Mouse (Mus musculus): Measurements from ENCODE around the gene Tspan14. TPM values are rescaled to one million over a fixed set of nuclear protein-coding genes. Genes with fewer than 3 reads are reported as not detected.

Tspan14 gene
- total RNA-seq, 1 experiment: 26.5 TPM

DNA sequence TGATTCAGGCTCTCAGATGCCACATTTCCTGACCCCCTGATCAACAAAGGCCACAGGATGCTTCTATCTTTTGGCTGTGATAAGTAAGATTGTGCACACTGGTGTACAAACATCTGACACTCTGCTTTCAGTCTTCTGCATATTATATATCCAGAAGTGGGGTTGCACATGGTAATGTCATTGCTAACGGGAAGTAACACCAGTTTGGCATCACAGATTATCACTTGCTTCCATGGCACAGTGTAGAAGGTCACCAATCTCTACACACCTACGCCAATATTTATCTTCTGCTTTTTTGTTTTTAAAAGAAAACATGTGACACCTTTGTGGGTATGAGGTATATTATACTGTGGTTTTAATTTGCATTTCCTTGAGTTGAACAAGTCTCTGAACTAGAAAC, 36.7 kb downstream of the Tspan14 start:
- peaks cover 0 to 3% of the 10 kb centered on the region in 2 experiments; a peak in 1 of 4 replicates for H3K4me1 ChIP-seq (ENCODE audit: control insufficient read depth in 2 of 2, insufficient read depth in 2 of 2, low read length in 2 of 2, poor library complexity in 1 of 2)
- no peak overlapping the region for H3K27ac ChIP-seq (ENCODE audit: insufficient read depth, low read depth, low read length, poor library complexity, severe bottlenecking)
- H3K36me3 ChIP-seq (ENCODE audit: control insufficient read depth, insufficient read depth, low read length, poor library complexity, severe bottlenecking): peaks cover 2% of the 10 kb centered on the region; the same call in 1 of the 2 replicates
- no peak for TF ChIP-seq ZC3H11A (IDR thresholded peaks at IDR 0.05; ENCODE audit: borderline replicate concordance, low read depth, low read length)
- TF ChIP-seq HCFC1 (IDR thresholded peaks at IDR 0.05; ENCODE audit: borderline replicate concordance, insufficient read depth, low read length): no peak
- no peak for TF ChIP-seq CHD2 (IDR thresholded peaks at IDR 0.05; ENCODE audit: low read depth, low read length)
- TF ChIP-seq ZNF384 (IDR thresholded peaks at IDR 0.05; ENCODE audit: low read depth, low read length): no peak
- in situ Hi-C loops (cut with MboI; ENCODE audit: low sequenced_read_pairs in 2 of 2, unreplicated experiment in 2 of 2): loop anchor here in 1 of 2 experiments (5.0 kb wide), 1 partner anchor 37 kb away; the partner anchor contains the start of gene Tspan14
- no peak overlapping the region for H3K9ac ChIP-seq (ENCODE audit: insufficient read depth, low read depth, low read length, poor library complexity, severe bottlenecking)
- no peak for DNase-seq (ENCODE audit: low read depth, low spot score)
- H3K9me3 ChIP-seq (ENCODE audit: control insufficient read depth, insufficient read depth, low read depth, low read length): no peaks in the 10 kb centered on the region
- H3K4me3 ChIP-seq (ENCODE audit: insufficient read depth in 1 of 2, low read depth in 1 of 2, low read length in 2 of 2, poor library complexity in 1 of 2, severe bottlenecking in 1 of 2): no peak overlapping the region

DNA sequence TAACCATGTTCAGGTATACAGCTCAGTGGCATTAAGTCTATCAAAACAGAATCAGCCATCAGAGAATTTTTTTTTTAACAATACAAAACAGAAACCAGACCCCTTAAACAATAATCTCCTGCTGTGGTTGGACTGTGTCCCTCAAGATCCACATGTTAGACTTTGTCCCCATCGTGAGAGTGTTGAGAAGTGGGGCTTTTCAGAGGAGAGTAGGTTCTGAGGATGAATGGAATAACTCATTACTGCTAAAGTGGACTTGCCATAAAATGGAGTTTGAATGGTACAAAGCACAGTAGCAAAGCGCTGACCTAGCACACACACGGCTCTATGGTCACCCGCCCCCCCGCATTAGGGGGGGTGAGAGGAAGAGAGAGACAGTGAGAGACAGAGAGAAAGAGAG, 37.7 kb downstream of the Tspan14 start:
- H3K9me3 ChIP-seq (ENCODE audit: control insufficient read depth, insufficient read depth, low read depth, low read length): no peaks in the 10 kb centered on the region
- no peak for DNase-seq (ENCODE audit: low read depth, low spot score)
- peaks cover 4% of the 10 kb centered on the region; the same call in 1 of the 2 replicates for H3K36me3 ChIP-seq (ENCODE audit: control insufficient read depth, insufficient read depth, low read length, poor library complexity, severe bottlenecking)
- H3K27ac ChIP-seq (ENCODE audit: insufficient read depth, low read depth, low read length, poor library complexity, severe bottlenecking): no peak overlapping the region
- peaks cover 0 to 3% of the 10 kb centered on the region in 2 experiments; a peak in 1 of 4 replicates for H3K4me1 ChIP-seq (ENCODE audit: control insufficient read depth in 2 of 2, insufficient read depth in 2 of 2, low read length in 2 of 2, poor library complexity in 1 of 2)
- TF ChIP-seq ZNF384 (IDR thresholded peaks at IDR 0.05; ENCODE audit: low read depth, low read length): no peak
- no peak for TF ChIP-seq HCFC1 (IDR thresholded peaks at IDR 0.05; ENCODE audit: borderline replicate concordance, insufficient read depth, low read length)
- no peak for TF ChIP-seq ZC3H11A (IDR thresholded peaks at IDR 0.05; ENCODE audit: borderline replicate concordance, low read depth, low read length)
- no peak for TF ChIP-seq MAFK (IDR thresholded peaks at IDR 0.05; ENCODE audit: insufficient read depth, low read depth, low read length)
- no peak for TF ChIP-seq CHD2 (IDR thresholded peaks at IDR 0.05; ENCODE audit: low read depth, low read length)
- H3K4me3 ChIP-seq (ENCODE audit: insufficient read depth in 1 of 2, low read depth in 1 of 2, low read length in 2 of 2, poor library complexity in 1 of 2, severe bottlenecking in 1 of 2): no peak overlapping the region
- no peak overlapping the region for H3K9ac ChIP-seq (ENCODE audit: insufficient read depth, low read depth, low read length, poor library complexity, severe bottlenecking)
- in situ Hi-C loops (cut with MboI; ENCODE audit: low sequenced_read_pairs in 2 of 2, unreplicated experiment in 2 of 2): loop anchor here in 1 of 2 experiments (5.0 kb wide), 1 partner anchor 38 kb away; the partner anchor contains the start of gene Tspan14

DNA sequence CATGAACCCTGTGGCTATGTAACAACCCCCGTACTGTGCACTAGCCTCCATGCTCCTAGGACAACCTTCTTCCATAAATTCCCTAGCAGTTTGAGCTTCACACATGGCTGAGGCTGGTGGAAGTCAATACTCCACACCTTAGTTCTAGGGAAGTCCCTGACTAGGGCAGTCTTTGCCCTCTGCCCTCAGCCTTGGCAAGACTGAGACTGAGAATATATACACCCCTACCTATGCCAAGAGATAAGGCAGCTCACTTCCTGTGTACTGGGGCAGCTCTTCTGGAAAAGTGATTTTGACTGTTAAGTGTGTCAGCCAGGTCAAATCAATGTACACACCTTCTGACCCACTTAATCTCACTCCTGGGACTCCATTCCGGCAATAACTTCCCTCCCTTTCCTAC, 39.6 kb downstream of the Tspan14 start:
- in situ Hi-C loops (cut with MboI; ENCODE audit: low sequenced_read_pairs in 2 of 2, unreplicated experiment in 2 of 2): loop anchor here in 1 of 2 experiments (5.0 kb wide), 1 partner anchor 40 kb away; the partner anchor contains the start of gene Tspan14
- Histone ChIP-seq H3K9me3 (ENCODE audit: control insufficient read depth, insufficient read depth, low read depth, low read length) (no peaks in the 10 kb centered on the region), H3K4me3 (ENCODE audit: insufficient read depth in 1 of 2, low read depth in 1 of 2, low read length in 2 of 2, poor library complexity in 1 of 2, severe bottlenecking in 1 of 2) (no peak overlapping the region), H3K9ac (ENCODE audit: insufficient read depth, low read depth, low read length, poor library complexity, severe bottlenecking) (no peak overlapping the region), H3K27ac (ENCODE audit: insufficient read depth, low read depth, low read length, poor library complexity, severe bottlenecking) (no peak overlapping the region), H3K4me1 (ENCODE audit: control insufficient read depth in 2 of 2, insufficient read depth in 2 of 2, low read length in 2 of 2, poor library complexity in 1 of 2) (peaks cover 0 to 3% of the 10 kb centered on the region in 2 experiments; a peak in 1 of 4 replicates), H3K36me3 (ENCODE audit: control insufficient read depth, insufficient read depth, low read length, poor library complexity, severe bottlenecking) (peaks cover 2% of the 10 kb centered on the region; the same call in 1 of the 2 replicates)
- no peak for TF ChIP-seq CHD2 (IDR thresholded peaks at IDR 0.05; ENCODE audit: low read depth, low read length)
- no peak for TF ChIP-seq ZNF384 (IDR thresholded peaks at IDR 0.05; ENCODE audit: low read depth, low read length)
- TF ChIP-seq MAFK (IDR thresholded peaks at IDR 0.05; ENCODE audit: insufficient read depth, low read depth, low read length): no peak
- no peak for TF ChIP-seq HCFC1 (IDR thresholded peaks at IDR 0.05; ENCODE audit: borderline replicate concordance, insufficient read depth, low read length)
- no peak for TF ChIP-seq ZC3H11A (IDR thresholded peaks at IDR 0.05; ENCODE audit: borderline replicate concordance, low read depth, low read length)
- DNase-seq (ENCODE audit: low read depth, low spot score): no peak

DNA sequence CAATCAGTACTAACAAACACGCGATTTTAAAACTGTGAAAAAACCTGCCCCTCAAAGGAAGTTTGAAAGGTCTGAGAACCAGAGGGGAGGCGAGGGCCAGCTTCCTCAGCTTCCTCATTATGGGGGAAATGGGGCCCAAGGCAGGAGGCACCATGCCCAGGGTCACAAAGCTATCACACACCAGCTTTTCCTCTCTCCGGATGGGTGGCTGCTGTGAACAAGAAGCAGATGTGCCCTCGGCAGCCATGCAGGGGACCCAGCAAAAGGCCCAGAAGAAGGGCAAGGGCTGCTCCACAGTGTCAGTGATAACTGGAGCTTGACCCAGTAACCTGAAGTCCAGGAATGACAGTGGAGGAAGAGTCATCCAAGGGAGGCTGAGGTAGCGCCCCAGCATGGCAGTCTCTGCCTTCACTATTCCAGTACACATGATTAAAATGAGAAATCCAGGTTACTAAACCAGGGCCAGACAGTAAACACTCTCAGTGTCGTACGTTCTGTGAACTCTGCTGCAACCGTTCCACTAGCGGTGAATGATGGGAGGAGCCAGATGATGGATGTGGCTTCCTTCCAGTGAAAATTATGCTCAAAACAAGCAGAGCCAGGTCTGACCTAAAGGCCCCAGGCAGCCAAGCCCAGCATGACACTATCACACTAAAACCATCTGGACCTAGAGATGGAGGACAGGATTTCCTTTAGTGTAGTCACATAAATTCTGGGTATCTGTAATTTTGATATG, 42.1 kb downstream of the Tspan14 start:
- Histone ChIP-seq H3K36me3 (ENCODE audit: control insufficient read depth, insufficient read depth, low read length, poor library complexity, severe bottlenecking) (peaks cover 2% of the 10 kb centered on the region; the same call in 1 of the 2 replicates), H3K27ac (ENCODE audit: insufficient read depth, low read depth, low read length, poor library complexity, severe bottlenecking) (no peak overlapping the region), H3K9ac (ENCODE audit: insufficient read depth, low read depth, low read length, poor library complexity, severe bottlenecking) (no peak overlapping the region), H3K4me1 (ENCODE audit: control insufficient read depth in 2 of 2, insufficient read depth in 2 of 2, low read length in 2 of 2, poor library complexity in 1 of 2) (peaks cover 0 to 3% of the 10 kb centered on the region in 2 experiments; a peak in 1 of 4 replicates), H3K4me3 (ENCODE audit: insufficient read depth in 1 of 2, low read depth in 1 of 2, low read length in 2 of 2, poor library complexity in 1 of 2, severe bottlenecking in 1 of 2) (no peak overlapping the region), H3K9me3 (ENCODE audit: control insufficient read depth, insufficient read depth, low read depth, low read length) (no peaks in the 10 kb centered on the region)
- in situ Hi-C loops (cut with MboI; ENCODE audit: low sequenced_read_pairs in 2 of 2, unreplicated experiment in 2 of 2): loop anchor here in 1 of 2 experiments (5.0 kb wide), 1 partner anchor 43 kb away; the partner anchor contains the start of gene Tspan14
- no peak for TF ChIP-seq HCFC1 (IDR thresholded peaks at IDR 0.05; ENCODE audit: borderline replicate concordance, insufficient read depth, low read length)
- no peak for TF ChIP-seq CHD2 (IDR thresholded peaks at IDR 0.05; ENCODE audit: low read depth, low read length)
- DNase-seq (ENCODE audit: low read depth, low spot score): no peak

Data from ES-E14 (cell line).